Mouse (Mus musculus) lung, postnatal 0 days (tissue): ENCODE measurements around the gene Lig4. TPM values are rescaled to one million over a fixed set of nuclear protein-coding genes. Genes with fewer than 3 reads are reported as not detected.

Experiments
- ATAC-seq: fragments of 200-750 bp; cut with Nextera tagmentation; 2 replicates; pipeline ENCODE4 v1.8.0; 2017; ENCODE audit warnings: moderate library complexity
- DNase-seq: peaks from one replicate; pipeline ENCODE4 v3.0.0-alpha.2; 2016; ENCODE audit warnings: low spot score
- H3K27ac ChIP-seq: fragments of 300-500 bp; sonication (generic); 2 replicates; pipeline ENCODE4 v1.5.1; 2014; ENCODE audit warnings: antibody characterized with exemption, mild to moderate bottlenecking, low read length, mixed read lengths
- H3K27me3 ChIP-seq: fragments of 300-500 bp; sonication (generic); replicated peaks from 2 replicates; pipeline ENCODE4 v1.6.1; 2014; ENCODE audit warnings: low read length, mixed read lengths; ENCODE audit not compliant: insufficient read depth
- H3K36me3 ChIP-seq: fragments of 300-500 bp; sonication (generic); 2 replicates; pipeline ENCODE4 v1.6.1; 2014; ENCODE audit warnings: low read length, mixed read lengths; ENCODE audit not compliant: insufficient read depth
- H3K4me1 ChIP-seq: fragments of 300-500 bp; sonication (generic); 2 replicates; pipeline ENCODE4 v1.6.1; 2014; ENCODE audit warnings: antibody characterized with exemption, low read depth, low read length, mixed read lengths; ENCODE audit not compliant: insufficient read depth
- H3K4me2 ChIP-seq: fragments of 300-500 bp; sonication (generic); replicated peaks from 2 replicates; pipeline ENCODE4 v1.6.1; 2014; ENCODE audit warnings: low read depth, mild to moderate bottlenecking, low read length, moderate library complexity, mixed read lengths
- H3K4me3 ChIP-seq: fragments of 300-500 bp; sonication (generic); 2 replicates; pipeline ENCODE4 v1.5.1; 2014; ENCODE audit warnings: low read depth, low read length
- H3K9ac ChIP-seq: fragments of 300-500 bp; sonication (generic); replicated peaks from 2 replicates; pipeline ENCODE4 v1.6.1; 2014; ENCODE audit warnings: low read depth, mild to moderate bottlenecking
- H3K9me3 ChIP-seq: fragments of 300-500 bp; sonication (generic); 2 replicates; pipeline ENCODE4 v1.6.1; 2016; ENCODE audit warnings: low read length, mixed read lengths
- CTCF ChIP-seq: IDR thresholded peaks from 2 replicates; pipeline ENCODE4 v1.5.1; 2016; ENCODE audit warnings: antibody characterized with exemption, mild to moderate bottlenecking
- EP300 ChIP-seq: IDR thresholded peaks from 2 replicates; pipeline ENCODE4 v1.6.1; 2016; ENCODE audit warnings: antibody characterized with exemption, mild to moderate bottlenecking, control low read depth
- WGBS: fragments of 180-500 bp; shearing (Covaris S2); extraction: QIAGEN DNeasy Blood & Tissue Kit; methylation state at CpG from one replicate; pipeline ENCODE4 v1.1.7; 2014; 5-methylcytosine and 5-hydroxymethylcytosine counted together
- polyA plus RNA-seq: library from polyadenylated mRNA; unstranded; fragments of >200 nt; fragmentation: Nextera tagmentation; extraction: Ambion mirVana; gene quantifications from 2 replicates; pipeline ENCODE4 v1.2.1, GENCODE M21; 2015

Lig4 gene
- 3.4 and 3.5 TPM in 2 replicates for polyA plus RNA-seq

DNA sequence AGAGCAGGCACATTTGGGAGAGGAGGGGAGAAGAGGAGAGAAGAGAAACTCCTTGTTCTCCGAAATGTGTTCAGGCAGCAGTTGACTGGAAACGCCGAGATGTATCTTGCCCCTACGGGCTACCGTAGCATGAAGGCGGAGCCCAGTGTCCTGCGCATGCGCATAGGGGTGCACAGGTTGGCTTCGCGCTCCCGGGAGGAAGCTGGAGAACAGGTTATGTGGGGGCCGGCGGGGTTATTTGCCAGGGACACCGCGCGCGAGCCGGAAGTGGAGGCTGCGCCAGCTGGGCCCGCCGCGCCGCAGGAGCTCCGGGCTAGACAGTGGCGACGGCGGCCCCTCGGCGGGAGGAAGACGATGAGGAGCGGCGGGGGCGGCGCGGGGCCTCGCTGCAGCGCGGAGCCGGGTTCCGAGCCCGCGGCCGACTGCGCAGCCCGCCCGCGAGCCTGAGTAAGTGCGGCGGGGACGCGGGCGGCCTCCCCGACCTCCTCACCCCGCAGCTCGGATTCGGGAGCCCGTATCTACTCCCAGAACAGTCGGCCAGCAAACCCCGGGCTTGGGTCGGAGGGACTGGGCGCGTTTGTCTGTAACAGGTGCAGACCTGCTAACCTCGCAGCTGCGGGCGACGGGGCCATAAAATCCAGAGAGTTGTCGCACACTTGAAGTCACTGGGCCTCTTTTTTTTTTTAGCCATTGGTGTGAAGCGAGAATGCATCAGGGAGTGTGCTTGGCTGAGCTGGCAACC is at the start of gene Lig4, which contains the start of gene Abhd13:
TSS of gene Lig4 (minus strand) at position 114 of the 742 bp plus-strand sequence.
TSS of gene Abhd13 (plus strand) at position 135 of the 742 bp plus-strand sequence.
- peak; percentile 97 for DNase-seq
- WGBS, result 0% methylated on average over 49 of the region's 68 CpGs
- H3K4me1 ChIP-seq, result peaks cover 10% of the 10 kb centered on the region; the same call in 1 of the 2 replicates
- peak; percentile 74 for ATAC-seq
- TF ChIP-seq EP300 (no peak), CTCF (no peak)
- no peaks in the 10 kb centered on the region for H3K27me3 ChIP-seq
- no peaks in the 10 kb centered on the region for H3K9me3 ChIP-seq
- H3K4me3 ChIP-seq, result peak within 1 kb of the TSS; percentile 90
- peaks cover 4% of the 10 kb centered on the region; the same call in 1 of the 2 replicates for H3K36me3 ChIP-seq
- peak within 1 kb of the TSS; percentile 91 for H3K27ac ChIP-seq
- H3K9ac ChIP-seq, result peak within 1 kb of the TSS; percentile 87
- peak within 1 kb of the TSS; percentile 78 for H3K4me2 ChIP-seq

DNA sequence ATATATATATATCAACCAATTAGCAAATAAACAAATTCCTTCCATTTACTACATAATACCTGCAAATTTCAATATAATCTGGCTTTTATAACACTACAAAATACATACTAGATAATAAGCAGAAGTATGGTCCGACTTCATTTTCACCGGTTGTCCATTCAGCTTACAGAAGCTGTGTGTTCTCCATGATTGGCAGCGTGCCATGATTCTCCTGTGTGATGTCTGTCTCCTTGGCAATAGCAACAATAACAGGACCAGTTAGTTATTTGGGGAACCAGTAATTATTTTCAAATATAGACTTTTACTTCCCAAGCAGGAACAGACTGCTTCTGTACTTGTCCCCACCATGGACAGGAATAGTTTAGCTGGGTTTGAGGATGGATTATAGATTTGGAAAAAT is 39.7 kb upstream of the Lig4 start:
- DNase-seq, result no peak
- H3K36me3 ChIP-seq, result no peaks in the 10 kb centered on the region
- no peak for TF ChIP-seq CTCF
- no peak for TF ChIP-seq EP300
- ATAC-seq, result no peak
- WGBS, result 60% methylated on average over 3 of the region's 3 CpGs
- H3K27me3 ChIP-seq, result no peaks in the 10 kb centered on the region
- H3K4me3 ChIP-seq, result no peak overlapping the region
- H3K9me3 ChIP-seq, result no peaks in the 10 kb centered on the region
- H3K27ac ChIP-seq, result no peak overlapping the region
- H3K9ac ChIP-seq, result no peak overlapping the region
- H3K4me1 ChIP-seq, result no peaks in the 10 kb centered on the region
- no peak overlapping the region for H3K4me2 ChIP-seq

DNA sequence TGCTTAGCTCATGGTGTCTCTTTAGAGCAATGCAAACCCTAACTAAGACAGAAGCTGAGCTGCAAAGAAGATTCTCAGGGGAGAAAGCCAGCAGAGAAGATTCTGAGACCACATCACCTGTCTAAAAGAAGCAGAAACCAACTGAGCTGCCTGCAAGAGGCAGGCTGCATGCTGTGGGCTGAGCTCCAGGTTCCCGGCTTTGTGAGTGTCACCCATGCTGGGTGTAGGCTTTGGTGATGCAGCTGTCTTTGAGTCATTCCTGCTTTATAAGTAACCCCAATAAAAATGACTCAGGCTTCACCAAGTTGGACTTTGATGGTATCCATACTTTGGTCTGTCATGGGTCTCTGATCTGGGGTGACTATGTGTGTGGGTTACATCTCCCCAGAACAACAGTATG is 38.8 kb upstream of the Lig4 start:
- WGBS, result 50% methylated on average over 1 of the region's 1 CpGs
- no peaks in the 10 kb centered on the region for H3K36me3 ChIP-seq
- DNase-seq, result no peak

DNA sequence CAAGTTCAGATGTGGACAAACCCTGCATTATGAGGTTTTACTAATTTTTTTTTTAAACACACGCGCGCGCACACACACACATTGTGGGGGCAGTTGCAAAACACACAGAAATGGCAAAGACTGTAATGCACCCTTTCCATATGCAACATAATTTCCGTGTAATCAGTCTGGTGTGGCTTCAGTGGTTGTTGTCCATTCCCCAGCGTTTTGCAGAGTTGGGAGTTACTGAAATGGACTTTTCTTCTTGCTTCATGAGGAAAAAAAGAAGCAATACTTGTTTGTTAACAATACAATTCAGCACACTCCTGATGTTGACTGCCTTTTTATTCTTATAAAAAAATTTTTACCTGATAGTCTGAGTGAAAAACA is 30.2 kb upstream of the Lig4 start:
- TF ChIP-seq EP300 (no peak), CTCF (no peak)
- ATAC-seq (no peak), DNase-seq (no peak)
- no peaks in the 10 kb centered on the region for H3K9me3 ChIP-seq
- no peaks in the 10 kb centered on the region for H3K4me1 ChIP-seq
- H3K4me3 ChIP-seq, result 0 out of 2 replicates have a peak overlapping the region, but pooled peaks have one; percentile 29
- peak overlapping the region; percentile 59; the same call in 1 of the 2 replicates for H3K4me2 ChIP-seq
- no peak overlapping the region for H3K27ac ChIP-seq
- WGBS, result 30% methylated on average over 6 of the region's 6 CpGs
- H3K27me3 ChIP-seq, result no peaks in the 10 kb centered on the region
- no peak overlapping the region for H3K9ac ChIP-seq
- H3K36me3 ChIP-seq, result no peaks in the 10 kb centered on the region

More for the DNA sequence above, 38.8 kb upstream of the Lig4 start:
- H3K27me3 ChIP-seq, result no peaks in the 10 kb centered on the region
- no peak overlapping the region for H3K4me2 ChIP-seq
- H3K9me3 ChIP-seq, result no peaks in the 10 kb centered on the region
- no peaks in the 10 kb centered on the region for H3K4me1 ChIP-seq
- no peak overlapping the region for H3K27ac ChIP-seq
- H3K4me3 ChIP-seq, result no peak overlapping the region
- no peak for ATAC-seq
- no peak overlapping the region for H3K9ac ChIP-seq
- no peak for TF ChIP-seq CTCF
- no peak for TF ChIP-seq EP300

DNA sequence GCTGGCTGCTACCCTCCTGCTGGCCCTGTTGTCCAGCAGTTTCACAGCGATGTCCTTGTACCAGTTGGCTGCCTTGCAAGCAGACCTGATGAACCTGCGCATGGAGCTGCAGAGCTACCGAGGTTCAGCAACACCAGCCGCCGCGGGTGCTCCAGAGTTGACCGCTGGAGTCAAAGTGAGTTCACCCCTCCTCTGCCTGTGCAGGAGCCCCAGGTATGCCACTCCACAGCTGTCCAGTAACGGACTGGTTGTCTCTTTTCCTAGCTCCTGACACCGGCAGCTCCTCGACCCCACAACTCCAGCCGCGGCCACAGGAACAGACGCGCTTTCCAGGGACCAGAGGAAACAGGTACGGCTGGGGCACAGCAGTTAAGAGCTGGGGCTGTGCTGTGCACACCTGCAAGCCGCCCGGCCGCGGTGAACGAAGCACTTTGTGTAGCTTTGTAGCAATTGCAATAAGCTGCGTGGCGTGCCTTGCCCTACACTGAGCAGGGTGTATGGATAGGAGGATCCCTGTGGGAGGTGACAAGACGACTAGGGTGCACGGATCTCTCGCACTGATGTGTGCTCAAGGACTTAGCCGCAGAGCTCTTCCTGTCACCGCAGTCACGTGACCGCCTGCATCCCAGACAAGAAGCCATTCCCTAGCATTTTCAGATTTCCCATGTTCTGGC is 29.6 kb upstream of the Lig4 start:
- Histone ChIP-seq H3K4me2 (peak overlapping the region; percentile 59), H3K4me3 (peak overlapping the region; percentile 29), H3K27me3 (no peaks in the 10 kb centered on the region), H3K4me1 (no peaks in the 10 kb centered on the region), H3K36me3 (no peaks in the 10 kb centered on the region), H3K27ac (no peak overlapping the region), H3K9ac (no peak overlapping the region), H3K9me3 (no peaks in the 10 kb centered on the region)
- 3% methylated on average over 29 of the region's 29 CpGs for WGBS
- TF ChIP-seq EP300, result no peak
- no peak for TF ChIP-seq CTCF
- DNase-seq, result no peak
- ATAC-seq, result peak; percentile 14; the same call in 1 of the 2 replicates

GRCm38 (mm10) chr8:10006156-10006985 is 28.9 kb upstream of the Lig4 start, which contains the start of gene Tnfsf13b:
Tnfsf13b (plus strand) TSS chr8:10006467.
- DNase-seq, result peak; percentile 59
- H3K9me3 ChIP-seq, result no peaks in the 10 kb centered on the region
- H3K36me3 ChIP-seq, result no peaks in the 10 kb centered on the region
- no peaks in the 10 kb centered on the region for H3K4me1 ChIP-seq
- 38% methylated on average over 16 of the region's 16 CpGs for WGBS
- ATAC-seq, result peak; percentile 47
- no peak within 1 kb of the TSS for H3K9ac ChIP-seq
- H3K27ac ChIP-seq, result no peak within 1 kb of the TSS
- peak within 1 kb of the TSS; percentile 29 for H3K4me3 ChIP-seq
- no peak for TF ChIP-seq CTCF
- TF ChIP-seq EP300, result no peak
- peak within 1 kb of the TSS; percentile 59 for H3K4me2 ChIP-seq
- H3K27me3 ChIP-seq, result no peaks in the 10 kb centered on the region
